Mouse (Mus musculus) forebrain, embryonic 16.5 days (tissue): Measurements from ENCODE around the gene Prok2. TPM values are rescaled to one million over a fixed set of nuclear protein-coding genes. Genes with fewer than 3 reads are reported as not detected.
A peak's percentile ranks its signal among the peaks of the same experiment; 100 is the strongest.

Source experiments
- ATAC-seq: fragments of 200-750 bp; cut with Nextera tagmentation; 2 replicates; pipeline ENCODE4 v1.8.0; 2017; ENCODE audit warnings: mild to moderate bottlenecking, moderate library complexity
- H3K27ac ChIP-seq: fragments of 300-500 bp; sonication (generic); 2 replicates; pipeline ENCODE4 v1.5.1; 2014; ENCODE audit warnings: low read length, control low read depth
- H3K27me3 ChIP-seq: fragments of 300-500 bp; sonication (generic); replicated peaks from 2 replicates; pipeline ENCODE4 v1.6.1; 2014; ENCODE audit warnings: low read length; ENCODE audit not compliant: control insufficient read depth, insufficient read depth
- H3K36me3 ChIP-seq: fragments of 300-500 bp; sonication (generic); 2 replicates; pipeline ENCODE4 v1.6.1; 2014; ENCODE audit not compliant: control insufficient read depth, insufficient read depth
- H3K4me1 ChIP-seq: fragments of 300-500 bp; sonication (generic); replicated peaks from 2 replicates; pipeline ENCODE4 v1.6.1; 2014; ENCODE audit warnings: low read length; ENCODE audit not compliant: control insufficient read depth, insufficient read depth
- H3K4me2 ChIP-seq: fragments of 300-500 bp; sonication (generic); 2 replicates; pipeline ENCODE4 v1.6.1; 2014; ENCODE audit warnings: mild to moderate bottlenecking, low read length, control low read depth
- H3K4me3 ChIP-seq: fragments of 300-500 bp; sonication (generic); replicated peaks from 2 replicates; pipeline ENCODE4 v1.5.1; 2014; ENCODE audit warnings: mild to moderate bottlenecking, low read length, control low read depth
- H3K9ac ChIP-seq: fragments of 300-500 bp; sonication (generic); replicated peaks from 2 replicates; pipeline ENCODE4 v1.6.1; 2014; ENCODE audit warnings: low read depth, low read length, control low read depth
- H3K9me3 ChIP-seq: fragments of 300-500 bp; sonication (generic); 2 replicates; pipeline ENCODE4 v1.6.1; 2016; ENCODE audit warnings: low read length; ENCODE audit not compliant: control insufficient read depth
- WGBS: fragments of 180-500 bp; shearing (Covaris S2); extraction: QIAGEN DNeasy Blood & Tissue Kit; methylation state at CpG from one replicate; pipeline ENCODE4 v1.1.7; 2014; 5-methylcytosine and 5-hydroxymethylcytosine counted together
- polyA plus RNA-seq: library from polyadenylated mRNA; unstranded; fragments of >200 nt; fragmentation: Nextera tagmentation; extraction: Ambion mirVana; gene quantifications from 2 replicates; pipeline ENCODE4 v1.2.1, GENCODE M21; 2015

Gene Prok2
- polyA plus RNA-seq, 1 experiment from 2014 or later: 3.7 TPM

DNA sequence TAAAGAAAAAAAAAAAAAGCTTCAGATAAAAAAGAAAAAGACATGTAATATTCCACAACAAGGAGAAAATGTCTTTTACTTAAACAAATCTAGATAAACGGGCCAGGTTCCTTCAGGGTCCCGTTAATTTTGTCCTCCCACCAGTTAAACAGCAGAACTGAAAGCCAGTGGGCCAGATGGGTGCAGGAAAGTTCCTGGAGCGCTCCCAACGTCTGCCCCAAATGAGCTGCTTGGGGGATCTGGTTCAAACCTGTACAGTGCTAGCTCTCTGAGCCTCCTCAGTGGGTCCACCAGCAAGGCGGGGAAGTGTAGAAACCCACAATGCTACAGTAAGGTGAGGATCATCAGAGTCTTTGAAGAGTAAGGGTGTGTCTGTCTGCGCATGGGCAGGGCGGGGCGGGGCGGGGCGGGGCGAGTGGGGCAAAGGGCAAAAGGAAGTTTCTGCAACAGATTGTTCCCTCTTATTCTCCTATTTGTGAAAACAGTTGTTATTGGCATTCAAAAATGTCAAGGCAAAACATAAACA, 14.6 kb downstream of the Prok2 start:
- Histone ChIP-seq H3K4me1 (no peaks in the 10 kb centered on the region), H3K4me3 (no peak overlapping the region), H3K4me2 (no peak overlapping the region), H3K27ac (no peak overlapping the region), H3K9ac (no peak overlapping the region), H3K36me3 (no peaks in the 10 kb centered on the region), H3K27me3 (no peaks in the 10 kb centered on the region), H3K9me3 (no peaks in the 10 kb centered on the region)
- ATAC-seq: no peak
- 74% methylated on average over 11 of the region's 11 CpGs for WGBS

DNA sequence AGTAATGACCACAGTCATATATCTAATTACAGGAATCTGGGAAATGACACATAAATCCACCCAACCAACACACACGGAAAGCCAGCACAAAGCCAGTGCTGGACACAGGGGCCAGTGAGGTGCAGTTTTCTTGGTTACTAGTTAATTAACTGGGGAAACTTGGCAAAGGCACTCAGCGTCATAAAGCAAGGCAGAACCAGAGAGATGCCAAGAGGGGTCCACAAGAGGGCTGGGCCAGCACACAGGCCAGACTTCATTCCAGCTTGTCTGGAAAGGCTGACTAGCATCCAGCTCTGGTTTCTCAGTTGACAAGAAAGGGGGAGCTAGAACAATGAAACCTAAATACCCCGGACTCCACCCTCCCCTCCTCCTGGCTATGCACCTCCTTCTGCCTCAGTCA, 25.7 kb downstream of the Prok2 start:
- H3K27me3 ChIP-seq: no peaks in the 10 kb centered on the region
- 0 out of 2 replicates have a peak, but pooled peaks cover 10% of the 10 kb centered on the region for H3K4me1 ChIP-seq
- 38% methylated on average over 3 of the region's 3 CpGs for WGBS
- H3K4me2 ChIP-seq: no peak overlapping the region
- no peaks in the 10 kb centered on the region for H3K9me3 ChIP-seq
- no peaks in the 10 kb centered on the region for H3K36me3 ChIP-seq
- ATAC-seq: peak; percentile 39
- H3K9ac ChIP-seq: no peak overlapping the region
- no peak overlapping the region for H3K4me3 ChIP-seq
- H3K27ac ChIP-seq: no peak overlapping the region

GRCm38 (mm10) chr6:99692916-99693841, 33.0 kb downstream of the Prok2 start:
- H3K4me1 ChIP-seq: peaks cover 26% of the 10 kb centered on the region
- peak; percentile 16 for ATAC-seq
- H3K9ac ChIP-seq: peak overlapping the region; percentile 92
- peaks cover 5% of the 10 kb centered on the region; the same call in 1 of the 2 replicates for H3K27me3 ChIP-seq
- peak overlapping the region; percentile 91 for H3K27ac ChIP-seq
- WGBS: 1% methylated on average over 103 of the region's 110 CpGs
- H3K4me3 ChIP-seq: peak overlapping the region; percentile 72
- no peaks in the 10 kb centered on the region for H3K9me3 ChIP-seq
- H3K4me2 ChIP-seq: peak overlapping the region; percentile 76
- H3K36me3 ChIP-seq: no peaks in the 10 kb centered on the region

GRCm38 (mm10) chr6:99692206-99692915, 33.8 kb downstream of the Prok2 start, which contains the start of gene Gpr27:
Gpr27 (plus strand) TSS chr6:99692679.
- H3K27ac ChIP-seq: peak within 1 kb of the TSS; percentile 91
- H3K9me3 ChIP-seq: no peaks in the 10 kb centered on the region
- ATAC-seq: peak; percentile 77
- WGBS: under 1% methylated on average over 92 of the region's 112 CpGs
- H3K36me3 ChIP-seq: no peaks in the 10 kb centered on the region
- H3K27me3 ChIP-seq: peaks cover 5% of the 10 kb centered on the region; the same call in 1 of the 2 replicates
- peak within 1 kb of the TSS; percentile 76 for H3K4me2 ChIP-seq
- peak within 1 kb of the TSS; percentile 92 for H3K9ac ChIP-seq
- H3K4me3 ChIP-seq: peak within 1 kb of the TSS; percentile 72
- H3K4me1 ChIP-seq: peaks cover 26% of the 10 kb centered on the region

DNA sequence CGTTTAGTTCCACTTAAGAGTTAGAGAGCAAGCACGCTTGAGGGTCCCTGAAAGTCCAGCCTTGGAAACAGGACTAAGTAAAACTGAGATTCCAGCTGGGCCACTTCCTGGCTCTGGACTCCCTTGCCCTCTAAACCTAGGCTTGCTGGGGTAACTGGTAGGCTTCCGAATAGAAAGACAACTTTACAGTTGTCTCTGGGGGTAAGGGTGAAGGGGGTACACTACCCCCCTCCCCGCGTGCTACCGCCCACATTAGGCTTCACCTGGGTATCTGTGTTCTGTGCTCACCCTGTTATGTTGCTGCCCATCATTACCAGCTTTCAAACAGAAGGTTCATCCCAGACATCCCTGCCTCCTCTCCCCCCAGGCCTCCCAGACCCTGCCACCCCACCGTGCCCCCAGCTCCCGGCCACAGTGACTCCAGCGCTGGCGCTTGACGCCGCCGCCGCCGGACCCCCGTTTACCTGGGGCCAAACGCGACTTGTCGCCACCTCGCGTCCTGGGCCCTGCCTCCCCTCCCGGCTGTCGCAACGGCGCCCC, 34.5 kb downstream of the Prok2 start:
- Histone ChIP-seq H3K27ac (peak overlapping the region; percentile 91), H3K27me3 (peaks cover 5% of the 10 kb centered on the region; the same call in 1 of the 2 replicates), H3K9ac (peak overlapping the region; percentile 92), H3K36me3 (no peaks in the 10 kb centered on the region), H3K4me2 (peak overlapping the region; percentile 76), H3K9me3 (no peaks in the 10 kb centered on the region), H3K4me3 (peak overlapping the region; percentile 72), H3K4me1 (peaks cover 26% of the 10 kb centered on the region)
- peak; percentile 21 for ATAC-seq
- 4% methylated on average over 24 of the region's 25 CpGs for WGBS

- H3K9ac ChIP-seq: no peak overlapping the region
- no peak for ATAC-seq
- 88% methylated on average over 6 of the region's 6 CpGs for WGBS
- peaks cover 10% of the 10 kb centered on the region for H3K4me1 ChIP-seq
- H3K27me3 ChIP-seq: peaks cover 3% of the 10 kb centered on the region; the same call in 1 of the 2 replicates
- no peak overlapping the region for H3K27ac ChIP-seq
- no peaks in the 10 kb centered on the region; the same call in 1 of the 2 replicates for H3K36me3 ChIP-seq
- H3K9me3 ChIP-seq: peaks cover 2% of the 10 kb centered on the region; the same call in 1 of the 2 replicates
- no peak overlapping the region for H3K4me3 ChIP-seq
- H3K4me2 ChIP-seq: no peak overlapping the region
These were observed 37.7 kb downstream of the Prok2 start for GRCm38 (mm10) chr6:99688513-99688912.

GRCm38 (mm10) chr6:99684899-99685298, 41.3 kb downstream of the Prok2 start:
- Histone ChIP-seq H3K27me3 (no peaks in the 10 kb centered on the region), H3K9ac (no peak overlapping the region)
- WGBS: 49% methylated on average over 5 of the region's 5 CpGs

DNA sequence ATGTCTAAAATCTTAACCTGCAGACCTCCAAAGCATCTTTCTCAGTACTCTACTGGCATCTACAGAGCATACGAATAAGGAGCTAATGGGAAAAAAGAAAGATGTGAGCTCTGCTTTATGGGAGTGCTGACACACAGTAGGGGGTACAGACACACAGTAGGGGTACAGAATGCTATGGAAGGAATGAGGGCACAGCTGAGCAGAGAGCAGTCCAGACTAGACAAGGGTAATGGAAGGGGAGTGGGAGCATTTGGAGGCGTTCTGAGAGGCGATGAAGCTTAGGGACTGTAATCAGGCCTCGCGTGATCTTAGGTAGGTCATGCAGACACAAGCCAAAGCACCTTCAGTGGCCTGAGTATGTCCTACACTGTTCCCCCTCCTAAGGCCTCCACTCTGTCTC, 42.2 kb downstream of the Prok2 start:
- Histone ChIP-seq H3K4me1 (no peaks in the 10 kb centered on the region), H3K36me3 (no peaks in the 10 kb centered on the region; the same call in 1 of the 2 replicates), H3K4me2 (no peak overlapping the region), H3K27me3 (no peaks in the 10 kb centered on the region), H3K9ac (no peak overlapping the region), H3K27ac (no peak overlapping the region), H3K9me3 (peaks cover 2% of the 10 kb centered on the region; the same call in 1 of the 2 replicates), H3K4me3 (no peak overlapping the region)
- 95% methylated on average over 5 of the region's 5 CpGs for WGBS
- ATAC-seq: no peak

More at GRCm38 (mm10) chr6:99684899-99685298, 41.3 kb downstream of the Prok2 start:
- Histone ChIP-seq H3K9me3 (peaks cover 2% of the 10 kb centered on the region; the same call in 1 of the 2 replicates), H3K36me3 (no peaks in the 10 kb centered on the region; the same call in 1 of the 2 replicates), H3K4me3 (no peak overlapping the region), H3K4me1 (no peaks in the 10 kb centered on the region), H3K27ac (no peak overlapping the region), H3K4me2 (no peak overlapping the region)
- no peak for ATAC-seq
